In genomic region chr6:118015971-118016370, GRCm38 (mm10) we compare ENCODE assay signal across 14 mouse cellular contexts. TPM values are rescaled to one million over a fixed set of nuclear protein-coding genes. Genes with fewer than 3 reads are reported as not detected.
DNase-seq lines count a peak whose midpoint lies in the region; ATAC-seq lines count a peak whose summit lies in the region.
"Had no signal": no experiment of that assay in that cellular context is flagged by ENCODE, and none has a peak within 500 bp of the region (broad histone marks: within the 10 kb centered on the region; RNA-seq: fewer than 3 reads in every experiment).

No protein-coding gene starts in this region.

- peak; percentile 65 for ATAC-seq in hindbrain, embryonic 15.5 days (ENCODE audit: low FRiP score, low read depth)
- ATAC-seq in midbrain, embryonic 13.5 days: peak; percentile 72

- 25% methylated on average over 3 of the region's 3 CpGs for WGBS in hindbrain, embryonic 15.5 days
- 27% methylated on average over 3 of the region's 3 CpGs for WGBS in midbrain, embryonic 13.5 days

- H3K4me1 ChIP-seq in hindbrain, embryonic 15.5 days (replicated peaks): peaks cover 43% of the 10 kb centered on the region
- H3K4me1 ChIP-seq in midbrain, embryonic 13.5 days (replicated peaks): peaks cover 32% of the 10 kb centered on the region
- H3K4me1 ChIP-seq: liver, embryonic 15.5 days had no signal

- no peak overlapping the region for H3K9ac ChIP-seq in hindbrain, embryonic 15.5 days
- H3K9ac ChIP-seq in midbrain, embryonic 13.5 days (replicated peaks): no peak overlapping the region
- H3K9ac ChIP-seq: liver, embryonic 15.5 days had no signal

- peak; percentile 38 for DNase-seq in retina, postnatal 1 day
- no peak for DNase-seq in retina, embryonic 14.5 days (ENCODE audit: low spot score)
- DNase-seq in telencephalon, adult 2 months (ENCODE audit: low read depth, low spot score): peak; percentile 83
- no peak for DNase-seq in gastrocnemius, postnatal 10 days
- DNase-seq in urinary bladder, adult 2 months (ENCODE audit: low spot score): no peak
- no peak for DNase-seq in c-Kit-positive CD71-positive TER-119-positive erythroid progenitor cells, embryonic 14.5 days (ENCODE audit: low spot score)
- DNase-seq: cerebellum, adult 11-12 months; heart, postnatal 10 days; kidney, postnatal 14 days had no signal

- no peak overlapping the region for H3K4me2 ChIP-seq in hindbrain, embryonic 15.5 days
- no peak overlapping the region for H3K4me2 ChIP-seq in midbrain, embryonic 13.5 days (replicated peaks)
- H3K4me2 ChIP-seq: liver, embryonic 15.5 days had no signal

- no peak overlapping the region for H3K4me3 ChIP-seq in hindbrain, embryonic 15.5 days
- H3K4me3 ChIP-seq in midbrain, embryonic 13.5 days (replicated peaks): no peak overlapping the region
- H3K4me3 ChIP-seq: erythroblast, embryonic 14.5 days; liver, embryonic 15.5 days; myocyte had no signal

- H3K36me3 ChIP-seq in hindbrain, embryonic 15.5 days: no peaks in the 10 kb centered on the region
- H3K36me3 ChIP-seq in midbrain, embryonic 13.5 days: no peaks in the 10 kb centered on the region
- H3K36me3 ChIP-seq: liver, embryonic 15.5 days had no signal

- no peaks in the 10 kb centered on the region for H3K27me3 ChIP-seq in hindbrain, embryonic 15.5 days
- peaks cover 31% of the 10 kb centered on the region for H3K27me3 ChIP-seq in midbrain, embryonic 13.5 days

- no peaks in the 10 kb centered on the region for H3K9me3 ChIP-seq in hindbrain, embryonic 15.5 days
- no peaks in the 10 kb centered on the region for H3K9me3 ChIP-seq in midbrain, embryonic 13.5 days
- H3K9me3 ChIP-seq: liver, embryonic 15.5 days had no signal

- peak overlapping the region; percentile 65 for H3K27ac ChIP-seq in hindbrain, embryonic 15.5 days (replicated peaks)
- H3K27ac ChIP-seq in midbrain, embryonic 13.5 days: peak overlapping the region; percentile 70
- H3K27ac ChIP-seq: liver, embryonic 15.5 days had no signal

RNA-seq across cellular contexts. Expression of gene Rasgef1a, which starts 4.7 kb away (rescaled TPM):
- 4.6 and 5.0 TPM in 2 replicates for polyA plus RNA-seq in hindbrain, embryonic 15.5 days (2015; fragmentation: Nextera tagmentation; extraction: Ambion mirVana)
- 1.2 and 1.4 TPM in 2 replicates for polyA plus RNA-seq in midbrain, embryonic 13.5 days (2015; fragmentation: Nextera tagmentation; extraction: Ambion mirVana)
- total RNA-seq in gastrocnemius, postnatal 10 days (2021): under 1 TPM; 0.47 to 0.80 TPM
- polyA plus RNA-seq in urinary bladder, adult 2 months (2012; rRNA removed): 1.0 and 1.1 TPM in 2 replicates
- polyA plus RNA-seq: erythroblast, embryonic 14.5 days had no signal

Comparison
In these comparisons a context has a peak if more than half of its experiments do, and no peak if none do; other contexts are left out.
1. DNase-seq: peak in retina, postnatal 1 day (single experiment) and telencephalon, adult 2 months (single experiment); none in retina, embryonic 14.5 days (single experiment), gastrocnemius, postnatal 10 days (single experiment), urinary bladder, adult 2 months (single experiment) and c-Kit-positive CD71-positive TER-119-positive erythroid progenitor cells, embryonic 14.5 days (single experiment).